Mouse (Mus musculus) cerebellum, adult 9-11 months (tissue): ENCODE measurements at regions not wholly inside any gene's neighbourhood (a gene's known extent, or its start where the extent isn't known, plus 50 kb on each side); places are given as distances from the start of the nearest gene placed in this dataset.
A peak's percentile ranks its signal among the peaks of the same experiment; 100 is the strongest.

Experiments
- DNase-seq: peaks from one replicate; pipeline ENCODE4 v3.0.0; 2022

GRCm38 (mm10) chr7:115084711-115085380 is 341.4 kb downstream of the Insc start:
- DNase-seq, result no peak

GRCm38 (mm10) chr7:115086542-115087448 is 343.3 kb downstream of the Insc start:
- DNase-seq, result no peak

DNA sequence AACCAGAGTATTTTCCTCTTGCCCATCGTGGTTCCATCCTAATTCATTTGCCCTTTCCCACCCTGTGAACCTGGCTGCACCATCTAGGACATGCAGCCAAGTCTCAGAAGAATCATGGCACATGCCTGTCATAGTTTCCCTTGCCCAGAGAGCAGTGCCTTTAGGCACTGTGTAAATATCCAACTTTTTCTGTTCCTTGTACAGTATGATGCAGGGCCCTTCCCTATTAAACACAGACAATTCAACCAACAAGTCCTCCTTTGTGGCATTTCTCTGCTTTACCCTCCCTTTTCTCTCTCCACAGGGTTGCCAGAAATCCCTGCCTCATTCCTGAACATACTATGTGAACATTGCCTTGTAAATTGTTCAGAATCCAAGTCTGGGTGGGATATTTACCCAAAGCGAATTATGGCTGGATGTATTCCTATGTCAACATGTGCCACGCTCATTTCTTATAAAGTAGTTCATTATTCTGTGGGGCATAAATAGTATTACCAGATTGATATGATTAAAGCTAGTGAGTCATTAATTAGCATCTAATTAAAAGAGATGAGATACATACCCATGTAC is 349.1 kb downstream of the Insc start:
- DNase-seq, result no peak

- no peak for DNase-seq
Observed at GRCm38 (mm10) chr7:115106041-115106440, 362.5 kb downstream of the Insc start.

- no peak for DNase-seq
Observed at GRCm38 (mm10) chr7:115112282-115112681, 368.8 kb downstream of the Insc start.

- DNase-seq, result no peak
Observed at GRCm38 (mm10) chr7:115123283-115123682, 379.8 kb downstream of the Insc start.

GRCm38 (mm10) chr7:115129001-115129400 is 385.5 kb downstream of the Insc start:
- no peak for DNase-seq

- no peak for DNase-seq
Observed at GRCm38 (mm10) chr7:115131259-115131969, 387.9 kb downstream of the Insc start.

DNA sequence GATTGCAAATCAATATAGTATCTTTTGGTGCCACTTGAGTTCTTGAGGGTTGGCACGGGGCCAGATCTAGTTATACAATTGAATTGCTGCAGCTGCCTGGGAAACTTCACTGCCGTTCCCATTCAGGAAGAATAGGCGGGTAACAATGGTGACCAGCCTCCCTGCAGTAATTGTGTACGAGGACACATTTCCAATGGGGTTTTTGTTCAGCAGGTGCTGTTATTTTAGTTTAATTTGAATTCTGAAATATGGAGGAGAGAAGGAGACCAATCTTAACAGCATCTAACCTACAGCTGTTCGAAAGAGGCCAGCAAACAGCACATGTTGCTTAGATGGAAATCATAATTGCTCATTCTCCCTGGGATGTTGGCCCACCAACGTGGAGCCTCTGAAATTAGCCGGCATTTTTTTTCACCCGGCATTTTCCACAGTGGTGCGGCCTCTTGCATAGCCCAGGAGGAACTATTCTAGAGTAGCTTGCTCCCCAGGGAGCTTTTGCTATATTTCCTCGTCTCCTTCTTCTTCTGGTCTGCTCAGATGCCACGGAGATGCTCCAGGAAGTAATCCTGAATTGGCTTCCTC is 388.6 kb downstream of the Insc start:
- no peak for DNase-seq

DNA sequence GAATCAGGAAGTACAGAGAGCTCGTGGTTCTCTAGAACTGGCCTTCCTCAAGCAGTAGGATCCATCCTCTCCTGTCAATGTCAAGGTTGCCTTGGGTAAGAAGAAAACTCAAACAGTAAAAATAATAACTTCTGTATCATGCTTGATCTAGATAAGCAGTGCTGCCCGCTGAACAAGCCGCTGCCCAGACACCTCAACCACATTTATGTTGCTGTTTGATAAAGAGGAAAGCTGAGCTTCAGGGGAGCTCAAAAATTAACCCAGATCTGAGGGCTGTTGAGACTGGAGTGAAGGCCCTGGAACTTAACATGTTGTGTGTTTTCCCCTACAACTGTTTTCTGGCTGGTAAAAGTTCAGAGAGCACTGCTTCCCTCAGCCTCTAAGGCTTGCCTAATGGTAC is 389.1 kb downstream of the Insc start:
- DNase-seq, result no peak

GRCm38 (mm10) chr7:115134926-115135575 is 391.6 kb downstream of the Insc start:
- no peak for DNase-seq

- peak; percentile 43 for DNase-seq
Observed at GRCm38 (mm10) chr7:115140286-115140685, 396.8 kb downstream of the Insc start.

DNA sequence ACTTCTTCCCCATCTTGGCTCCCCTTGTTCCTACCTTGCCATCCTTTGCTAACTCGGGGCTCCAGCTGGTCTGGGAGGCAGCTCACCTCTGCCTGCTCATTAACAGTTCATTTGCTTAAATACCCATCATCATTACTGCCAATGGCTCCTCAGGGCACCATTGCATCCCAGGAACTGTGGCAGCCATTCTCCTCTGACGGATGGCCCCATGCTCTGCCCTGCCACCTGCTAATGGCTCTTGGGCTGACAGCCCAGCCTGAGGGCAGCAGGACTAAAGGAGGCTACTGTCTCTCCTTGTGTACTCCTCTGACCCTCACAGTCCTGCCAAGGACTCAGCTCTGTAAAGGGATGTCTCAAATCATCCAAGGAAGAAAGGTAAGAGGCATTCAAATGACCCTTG is 398.7 kb downstream of the Insc start:
- no peak for DNase-seq

DNA sequence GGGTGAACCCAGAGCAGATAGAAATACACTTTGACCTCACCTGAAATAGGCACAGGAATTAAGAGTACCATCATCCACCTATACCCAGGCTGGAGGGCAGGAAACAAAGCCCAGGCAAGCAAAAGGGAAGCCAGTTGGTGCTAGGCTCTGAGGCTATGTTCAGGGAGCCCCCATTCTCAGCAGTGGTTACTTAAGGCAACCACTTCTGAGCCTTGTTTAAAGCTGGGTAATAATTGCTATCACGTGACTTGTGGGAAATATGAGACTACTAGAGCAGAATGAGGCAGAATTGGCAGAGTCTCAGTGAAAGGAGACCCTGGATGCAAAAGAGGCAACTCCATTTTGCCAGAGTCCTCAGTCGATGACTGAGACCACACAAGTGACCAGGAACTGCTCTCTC is 401.5 kb downstream of the Insc start:
- no peak for DNase-seq

GRCm38 (mm10) chr7:115147352-115147977 is 404.0 kb downstream of the Insc start:
- no peak for DNase-seq

DNA sequence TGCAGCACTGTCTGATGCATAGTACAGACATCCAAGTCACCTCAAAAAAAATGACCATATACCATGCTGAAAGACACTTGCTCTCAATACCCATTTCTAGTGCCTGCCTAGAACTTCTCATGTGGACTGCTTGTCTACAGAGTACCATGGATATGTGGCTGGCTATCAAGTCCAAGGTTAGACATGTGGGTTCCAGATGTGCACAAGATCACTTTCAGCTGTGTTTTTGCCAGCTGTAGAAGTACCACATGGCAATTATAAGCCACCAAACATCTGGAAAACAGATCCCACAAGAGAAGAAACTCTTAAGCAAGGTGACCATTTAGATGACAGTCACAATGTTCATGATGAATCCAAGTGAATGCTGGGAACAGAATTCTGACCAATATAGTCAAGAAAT is 409.8 kb downstream of the Insc start:
- no peak for DNase-seq

DNA sequence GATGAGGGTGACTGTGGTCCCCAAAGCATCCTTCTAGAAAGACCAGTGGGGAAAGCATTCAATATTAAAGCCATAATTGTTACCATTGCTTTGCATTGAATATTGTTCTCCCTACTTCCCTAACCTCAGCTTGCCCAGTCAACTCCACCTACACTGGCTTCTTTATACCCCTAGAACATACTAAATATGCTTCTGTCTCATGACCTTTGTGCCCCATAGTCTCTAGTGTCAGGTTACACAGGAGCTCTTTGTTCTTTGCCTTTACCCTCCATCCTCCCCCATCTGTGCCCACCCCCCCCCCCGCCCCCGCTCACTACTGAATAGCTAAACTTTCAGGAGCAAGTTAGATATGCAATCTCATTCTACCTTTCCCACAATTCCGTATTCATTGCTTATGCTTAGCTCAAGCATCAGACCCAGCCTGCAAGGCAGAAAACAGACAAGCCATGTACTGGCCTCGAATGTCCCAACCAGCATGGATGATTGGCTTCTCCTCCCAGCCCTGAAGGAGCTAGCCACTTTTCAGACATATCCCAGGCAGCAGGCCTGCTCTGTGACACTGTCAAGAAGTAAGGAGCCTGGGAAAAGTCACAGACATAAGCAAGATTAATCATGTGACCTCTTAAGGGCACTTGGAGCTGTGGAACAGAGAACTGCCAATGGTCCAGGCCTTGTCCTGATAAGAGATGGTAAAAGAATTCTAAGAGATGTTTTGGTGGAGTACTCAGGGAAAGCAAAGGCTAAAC is 410.4 kb downstream of the Insc start:
- no peak for DNase-seq

DNA sequence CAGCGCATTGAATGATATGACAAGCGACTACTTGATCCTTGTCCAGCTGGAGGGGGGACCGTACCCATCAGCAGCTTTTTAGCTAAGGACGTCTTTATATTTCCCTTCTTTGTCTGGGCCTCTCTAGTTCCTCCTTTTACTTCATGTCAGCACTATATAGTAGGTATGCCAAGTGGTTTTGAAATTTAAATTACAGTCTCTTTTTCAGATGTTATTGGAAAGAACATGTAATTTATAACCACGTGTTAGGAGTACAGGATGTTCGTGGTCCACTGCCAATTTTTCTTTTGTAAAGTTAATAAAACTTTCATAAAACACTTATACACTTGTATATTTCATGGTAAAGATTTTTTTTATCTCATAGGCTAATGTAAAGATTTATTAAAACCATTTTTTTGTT is 426.5 kb downstream of the Insc start:
- DNase-seq, result no peak

GRCm38 (mm10) chr7:115170439-115170838 is 426.9 kb downstream of the Insc start:
- DNase-seq, result peak; percentile 56

GRCm38 (mm10) chr7:115192482-115192881 is 449.0 kb downstream of the Insc start:
- no peak for DNase-seq
